Mouse (Mus musculus) heart, embryonic 10.5 days (tissue): ENCODE data around the gene Tlr13. TPM values are rescaled to one million over a fixed set of nuclear protein-coding genes. Genes with fewer than 3 reads are reported as not detected.
"Not testable (repeated sequence)": the region's sequence is repeated elsewhere in the genome, so short reads cannot be mapped to it uniquely, and the experiment has no call there.

ENCODE experiments used
- DNase-seq: peaks from one replicate; pipeline ENCODE4 v3.0.0-alpha.2; 2017; ENCODE audit warnings: low spot score
- H3K27ac ChIP-seq: fragments of 300-500 bp; sonication (generic); 2 replicates; pipeline ENCODE4 v1.5.1; 2016; ENCODE audit warnings: mild to moderate bottlenecking
- H3K27me3 ChIP-seq: fragments of 300-500 bp; sonication (generic); 2 replicates; pipeline ENCODE4 v1.6.1; 2016; ENCODE audit warnings: mild to moderate bottlenecking; ENCODE audit not compliant: poor library complexity, insufficient read depth, severe bottlenecking
- H3K36me3 ChIP-seq: fragments of 300-500 bp; sonication (generic); 2 replicates; pipeline ENCODE4 v1.6.1; 2016; ENCODE audit warnings: mild to moderate bottlenecking, moderate library complexity
- H3K4me1 ChIP-seq: fragments of 300-500 bp; sonication (generic); 2 replicates; pipeline ENCODE4 v1.6.1; 2016; ENCODE audit warnings: mild to moderate bottlenecking
- H3K4me3 ChIP-seq: fragments of 300-500 bp; sonication (generic); 2 replicates; pipeline ENCODE4 v1.5.1; 2016; ENCODE audit warnings: mild to moderate bottlenecking, moderate library complexity
- H3K9me3 ChIP-seq: fragments of 300-500 bp; sonication (generic); 2 replicates; pipeline ENCODE4 v1.6.1; 2016; ENCODE audit warnings: mild to moderate bottlenecking, moderate library complexity
- WGBS: fragments of 180-500 bp; shearing (Covaris S2); methylation state at CpG from one replicate; pipeline ENCODE4 v1.1.7; 2016; 5-methylcytosine and 5-hydroxymethylcytosine counted together
- polyA plus RNA-seq: library from polyadenylated mRNA; unstranded; fragments of >200 nt; fragmentation: Nextera tagmentation; extraction: Ambion mirVana; gene quantifications from 2 replicates; pipeline ENCODE4 v1.2.1, GENCODE M21; 2016

Tlr13 gene
- polyA plus RNA-seq, 1 experiment from 2014 or later: 0.08 TPM

GRCm38 (mm10) chrX:106190091-106190490, 47.1 kb downstream of the Tlr13 start:
- H3K36me3 ChIP-seq: peaks cover 35% of the 10 kb centered on the region
- no peaks in the 10 kb centered on the region for H3K9me3 ChIP-seq
- no peak for DNase-seq
- peak overlapping the region; percentile 65 for H3K4me3 ChIP-seq
- no peak overlapping the region for H3K27ac ChIP-seq
- WGBS: 48% methylated on average over 4 of the region's 4 CpGs
- H3K27me3 ChIP-seq: no peaks in the 10 kb centered on the region
- no peaks in the 10 kb centered on the region for H3K4me1 ChIP-seq

- H3K36me3 ChIP-seq: peaks cover 74% of the 10 kb centered on the region
Observed at GRCm38 (mm10) chrX:106194361-106194760, 51.4 kb downstream of the Tlr13 start.

GRCm38 (mm10) chrX:106197308-106197707, 54.3 kb downstream of the Tlr13 start:
- DNase-seq: no peak
- Histone ChIP-seq H3K27me3 (no peaks in the 10 kb centered on the region), H3K36me3 (peaks cover 89% of the 10 kb centered on the region), H3K9me3 (no peaks in the 10 kb centered on the region), H3K4me1 (no peaks in the 10 kb centered on the region), H3K27ac (no peak overlapping the region), H3K4me3 (no peak overlapping the region)
- 66% methylated on average over 5 of the region's 5 CpGs for WGBS

More at GRCm38 (mm10) chrX:106194361-106194760, 51.4 kb downstream of the Tlr13 start:
- not testable (repeated sequence) for H3K27ac ChIP-seq, DNase-seq, H3K4me3 ChIP-seq, H3K4me1 ChIP-seq, H3K9me3 ChIP-seq, H3K27me3 ChIP-seq
- 79% methylated on average over 6 of the region's 6 CpGs for WGBS

- Histone ChIP-seq H3K36me3 (peaks cover 85% of the 10 kb centered on the region), H3K4me3 (no peak overlapping the region), H3K27ac (no peak overlapping the region), H3K9me3 (no peaks in the 10 kb centered on the region), H3K27me3 (no peaks in the 10 kb centered on the region), H3K4me1 (no peaks in the 10 kb centered on the region)
- no peak for DNase-seq
- 84% methylated on average over 5 of the region's 5 CpGs for WGBS
Observed at GRCm38 (mm10) chrX:106198904-106199303, 55.9 kb downstream of the Tlr13 start.

- Histone ChIP-seq H3K27ac (no peak overlapping the region), H3K4me3 (no peak overlapping the region), H3K4me1 (no peaks in the 10 kb centered on the region), H3K9me3 (no peaks in the 10 kb centered on the region), H3K27me3 (no peaks in the 10 kb centered on the region), H3K36me3 (0 out of 2 replicates have a peak, but pooled peaks cover 2% of the 10 kb centered on the region)
- WGBS: 86% methylated on average over 2 of the region's 2 CpGs
- no peak for DNase-seq
Observed at GRCm38 (mm10) chrX:106209100-106209499, 66.1 kb downstream of the Tlr13 start.

Other genes with a start within 250 kb of the Tlr13 start
- 128 and 140 TPM in 2 replicates for gene Atrx, start 213.8 kb upstream of the Tlr13 start, polyA plus RNA-seq
- 50.2 and 54.4 TPM in 2 replicates for gene Magt1, start 131.3 kb upstream of the Tlr13 start, polyA plus RNA-seq
- 583 and 682 TPM in 2 replicates for gene Cox7b, start 127.5 kb upstream of the Tlr13 start, polyA plus RNA-seq
- 18.3 and 24.0 TPM in 2 replicates for gene Atp7a, start 115.9 kb upstream of the Tlr13 start, polyA plus RNA-seq
- 726 and 795 TPM in 2 replicates for gene Pgk1, start 43.9 kb downstream of the Tlr13 start, polyA plus RNA-seq
- gene Taf9b, start 78.0 kb downstream of the Tlr13 start, polyA plus RNA-seq: 14.1 and 20.7 TPM in 2 replicates
- gene Fnd3c2, start 112.2 kb downstream of the Tlr13 start, polyA plus RNA-seq: not detected in 2 replicates